Mouse (Mus musculus) forebrain, embryonic 14.5 days (tissue): ENCODE results near the gene Gja8. TPM values are rescaled to one million over a fixed set of nuclear protein-coding genes. Genes with fewer than 3 reads are reported as not detected.
A peak's percentile ranks its signal among the peaks of the same experiment; 100 is the strongest.

Experiments used
- ATAC-seq: fragments of 200-750 bp; cut with Nextera tagmentation; 2 replicates; pipeline ENCODE4 v1.8.0; 2017; ENCODE audit warnings: mild to moderate bottlenecking, moderate library complexity
- DNase-seq: peaks from one replicate; pipeline ENCODE4 v3.0.0-alpha.2; 2015; ENCODE audit warnings: low spot score
- H3K27ac ChIP-seq: fragments of 300-500 bp; sonication (generic); 2 replicates; pipeline ENCODE4 v1.5.1; 2014; ENCODE audit warnings: low read depth, mild to moderate bottlenecking, control low read depth, low read length, moderate library complexity
- H3K27me3 ChIP-seq: fragments of 300-500 bp; sonication (generic); replicated peaks from 2 replicates; pipeline ENCODE4 v1.6.1; 2014; ENCODE audit warnings: low read length, control low read depth, mixed read lengths; ENCODE audit not compliant: control insufficient read depth, insufficient read depth
- H3K36me3 ChIP-seq: fragments of 300-500 bp; sonication (generic); 2 replicates; pipeline ENCODE4 v1.6.1; 2014; ENCODE audit warnings: low read length, control low read depth; ENCODE audit not compliant: control insufficient read depth, insufficient read depth
- H3K4me1 ChIP-seq: fragments of 300-500 bp; sonication (generic); 2 replicates; pipeline ENCODE4 v1.6.1; 2014; ENCODE audit warnings: antibody characterized with exemption, low read length, control low read depth; ENCODE audit not compliant: control insufficient read depth, insufficient read depth
- H3K4me2 ChIP-seq: fragments of 300-500 bp; sonication (generic); 2 replicates; pipeline ENCODE4 v1.6.1; 2014; ENCODE audit warnings: mild to moderate bottlenecking, control low read depth, low read length
- H3K4me3 ChIP-seq: fragments of 300-500 bp; sonication (generic); 2 replicates; pipeline ENCODE4 v1.5.1; 2014; ENCODE audit warnings: low read depth, low read length, control low read depth
- H3K9ac ChIP-seq: fragments of 300-500 bp; sonication (generic); 2 replicates; pipeline ENCODE4 v1.6.1; 2014; ENCODE audit warnings: mild to moderate bottlenecking, low read length, control low read depth, moderate library complexity
- H3K9me3 ChIP-seq: fragments of 300-500 bp; sonication (generic); replicated peaks from 2 replicates; pipeline ENCODE4 v1.6.1; 2016; ENCODE audit warnings: low read length, control low read depth, mixed read lengths; ENCODE audit not compliant: control insufficient read depth
- WGBS: fragments of 180-500 bp; shearing (Covaris S2); extraction: QIAGEN DNeasy Blood & Tissue Kit; methylation state at CpG from one replicate; pipeline ENCODE4 v1.1.7; 2014; 5-methylcytosine and 5-hydroxymethylcytosine counted together
- polyA plus RNA-seq: library from polyadenylated mRNA; unstranded; fragments of >200 nt; fragmentation: Nextera tagmentation; extraction: Ambion mirVana; gene quantifications from 2 replicates; pipeline ENCODE4 v1.2.1, GENCODE M21; 2014

Gene Gja8
- polyA plus RNA-seq, 1 experiment from 2014 or later = not detected

DNA sequence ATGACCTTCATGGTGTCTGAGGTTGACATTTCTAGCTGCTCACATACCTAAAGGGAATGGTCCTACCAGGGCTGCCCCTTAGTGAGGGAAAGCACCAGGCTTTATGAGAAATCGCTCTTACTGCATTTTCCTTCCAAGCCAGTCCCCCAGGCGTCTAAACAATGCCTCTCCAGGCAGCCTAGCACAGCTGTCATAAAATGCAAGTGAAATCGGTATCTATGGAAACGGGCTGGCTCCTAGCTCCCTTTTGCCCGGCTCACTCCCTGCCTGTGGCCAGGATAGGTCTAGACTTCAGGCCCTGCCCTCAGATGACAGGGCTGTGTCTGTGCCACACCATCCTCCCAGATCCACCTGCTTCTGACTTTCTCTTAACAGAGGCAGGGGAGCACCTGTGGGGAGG is 11.8 kb upstream of the Gja8 start:
- Histone ChIP-seq H3K27me3 (no peaks in the 10 kb centered on the region), H3K27ac (no peak overlapping the region), H3K4me3 (no peak overlapping the region), H3K4me2 (no peak overlapping the region), H3K9me3 (no peaks in the 10 kb centered on the region), H3K4me1 (no peaks in the 10 kb centered on the region), H3K9ac (no peak overlapping the region; the same call in 1 of the 2 replicates), H3K36me3 (no peaks in the 10 kb centered on the region)
- ATAC-seq (peak; percentile 71; the same call in 1 of the 2 replicates), DNase-seq (peak; percentile 68)
- WGBS = 27% methylated on average over 5 of the region's 5 CpGs

GRCm38 (mm10) chr3:96936241-96936640 is 10.4 kb upstream of the Gja8 start:
- Histone ChIP-seq H3K4me1 (no peaks in the 10 kb centered on the region), H3K27me3 (no peaks in the 10 kb centered on the region), H3K9ac (no peak overlapping the region), H3K9me3 (no peaks in the 10 kb centered on the region), H3K36me3 (no peaks in the 10 kb centered on the region), H3K4me2 (no peak overlapping the region), H3K4me3 (no peak overlapping the region), H3K27ac (no peak overlapping the region)
- ATAC-seq (no peak), DNase-seq (peak; percentile 92)
- WGBS = 10% methylated on average over 6 of the region's 6 CpGs

GRCm38 (mm10) chr3:96931261-96931681 is 5.5 kb upstream of the Gja8 start:
- H3K4me3 ChIP-seq = no peak overlapping the region
- ATAC-seq (no peak), DNase-seq (peak; percentile 21)
- no peak overlapping the region for H3K27ac ChIP-seq
- H3K9ac ChIP-seq = no peak overlapping the region
- 3% methylated on average over 5 of the region's 5 CpGs for WGBS
- H3K9me3 ChIP-seq = no peaks in the 10 kb centered on the region
- peak overlapping the region; percentile 16; the same call in 1 of the 2 replicates for H3K4me2 ChIP-seq
- no peaks in the 10 kb centered on the region for H3K4me1 ChIP-seq
- H3K36me3 ChIP-seq = no peaks in the 10 kb centered on the region
- no peaks in the 10 kb centered on the region for H3K27me3 ChIP-seq

DNA sequence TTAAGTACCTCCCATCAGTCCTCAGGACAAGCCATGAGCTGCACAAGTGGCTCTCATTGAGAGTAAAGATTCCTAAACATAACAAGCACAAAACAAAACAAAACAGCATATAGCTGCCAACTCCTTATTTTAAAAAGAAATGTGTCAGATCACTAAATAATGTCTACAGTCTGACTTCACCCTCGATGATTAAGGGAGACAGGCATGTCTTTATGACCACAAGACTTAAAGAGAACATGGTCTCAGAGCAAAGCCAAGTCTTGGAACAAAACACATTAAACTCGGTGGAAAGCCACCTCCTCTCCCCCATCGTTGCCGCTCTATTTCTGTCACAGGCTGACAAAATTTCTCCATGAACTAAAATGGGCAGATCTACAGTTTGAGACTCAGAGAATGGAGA is 1.2 kb downstream of the Gja8 start:
- no peak overlapping the region for H3K4me2 ChIP-seq
- WGBS = 84% methylated on average over 4 of the region's 4 CpGs
- no peaks in the 10 kb centered on the region for H3K36me3 ChIP-seq
- H3K9me3 ChIP-seq = no peaks in the 10 kb centered on the region
- ATAC-seq (no peak), DNase-seq (no peak)
- H3K27me3 ChIP-seq = no peaks in the 10 kb centered on the region
- no peak overlapping the region for H3K4me3 ChIP-seq
- H3K9ac ChIP-seq = no peak overlapping the region
- H3K4me1 ChIP-seq = no peaks in the 10 kb centered on the region
- no peak overlapping the region for H3K27ac ChIP-seq

DNA sequence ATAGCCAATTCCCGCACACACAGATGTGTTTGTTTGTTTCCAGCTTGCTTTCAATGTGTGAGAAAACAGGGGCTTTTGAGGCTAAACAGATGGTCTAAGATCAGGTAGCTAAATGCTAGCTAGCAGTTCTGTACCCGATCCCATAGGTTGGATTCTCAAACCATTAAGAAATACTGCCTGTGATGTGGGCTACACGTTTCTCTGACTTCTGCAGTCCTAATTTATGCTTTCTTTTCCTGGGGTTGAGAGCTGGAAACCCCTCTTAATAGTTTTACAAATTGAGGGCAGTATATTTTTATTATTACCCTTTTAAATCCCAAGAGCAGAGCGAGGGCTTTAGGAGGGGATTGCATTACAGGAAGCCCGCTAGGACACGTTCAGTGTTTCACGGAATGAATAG is 4.8 kb downstream of the Gja8 start:
- H3K9me3 ChIP-seq = no peaks in the 10 kb centered on the region
- WGBS = 77% methylated on average over 7 of the region's 7 CpGs
- no peaks in the 10 kb centered on the region for H3K4me1 ChIP-seq
- DNase-seq (no peak), ATAC-seq (no peak)
- H3K9ac ChIP-seq = no peak overlapping the region
- no peak overlapping the region for H3K4me3 ChIP-seq
- H3K27ac ChIP-seq = no peak overlapping the region
- no peak overlapping the region for H3K4me2 ChIP-seq
- no peaks in the 10 kb centered on the region for H3K36me3 ChIP-seq
- H3K27me3 ChIP-seq = no peaks in the 10 kb centered on the region

- 50% methylated on average over 9 of the region's 9 CpGs for WGBS
- Histone ChIP-seq H3K36me3 (no peaks in the 10 kb centered on the region), H3K27me3 (0 out of 2 replicates have a peak, but pooled peaks cover 4% of the 10 kb centered on the region), H3K4me2 (peak overlapping the region; percentile 83), H3K4me1 (peaks cover 8% of the 10 kb centered on the region), H3K27ac (no peak overlapping the region), H3K9me3 (no peaks in the 10 kb centered on the region), H3K4me3 (peak overlapping the region; percentile 97), H3K9ac (peak overlapping the region; percentile 94)
- ATAC-seq (peak; percentile 18; the same call in 1 of the 2 replicates), DNase-seq (no peak)
Observed at GRCm38 (mm10) chr3:96905592-96905991, 20.2 kb downstream of the Gja8 start.

GRCm38 (mm10) chr3:96904851-96905541 is 20.8 kb downstream of the Gja8 start, which contains the start of gene Gpr89:
Gpr89 (minus strand) TSS chr3:96905346.
- 0 out of 2 replicates have a peak, but pooled peaks cover 4% of the 10 kb centered on the region for H3K27me3 ChIP-seq
- H3K27ac ChIP-seq = peak within 1 kb of the TSS; percentile 21; the same call in 1 of the 2 replicates
- no peaks in the 10 kb centered on the region for H3K36me3 ChIP-seq
- peak; percentile 94 for DNase-seq
- H3K4me2 ChIP-seq = peak within 1 kb of the TSS; percentile 83
- WGBS = under 1% methylated on average over 40 of the region's 40 CpGs
- peaks cover 8% of the 10 kb centered on the region for H3K4me1 ChIP-seq
- H3K4me3 ChIP-seq = peak within 1 kb of the TSS; percentile 97
- no peaks in the 10 kb centered on the region for H3K9me3 ChIP-seq
- ATAC-seq = peak; percentile 98
- H3K9ac ChIP-seq = peak within 1 kb of the TSS; percentile 94

DNA sequence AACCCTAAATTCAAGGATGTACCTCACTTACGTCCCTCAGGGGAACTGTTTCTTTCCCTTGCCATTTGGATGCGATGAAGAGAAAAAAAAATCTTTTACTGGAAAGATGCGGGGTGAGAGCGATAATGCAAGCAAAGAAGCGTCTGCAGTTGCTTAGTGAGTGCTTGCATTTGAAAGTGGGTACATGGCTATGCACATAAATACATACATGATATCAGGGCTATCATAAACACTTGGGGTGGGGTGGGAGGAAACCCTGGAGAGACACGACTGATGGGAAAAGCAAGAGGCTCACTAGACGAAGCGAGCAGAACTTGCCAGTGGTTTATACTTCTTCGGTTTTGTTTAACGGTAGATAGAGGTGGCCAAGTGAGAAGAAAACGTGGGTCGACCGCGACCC is 21.4 kb downstream of the Gja8 start, which contains the start of gene Gja5:
Gene Gja5, plus strand, starts transcription at position 301 of the 400 bp plus-strand sequence.
- no peaks in the 10 kb centered on the region for H3K36me3 ChIP-seq
- H3K4me2 ChIP-seq = peak within 1 kb of the TSS; percentile 83
- ATAC-seq (no peak), DNase-seq (no peak)
- peak within 1 kb of the TSS; percentile 21; the same call in 1 of the 2 replicates for H3K27ac ChIP-seq
- no peaks in the 10 kb centered on the region for H3K9me3 ChIP-seq
- peak within 1 kb of the TSS; percentile 97 for H3K4me3 ChIP-seq
- peaks cover 8% of the 10 kb centered on the region for H3K4me1 ChIP-seq
- H3K27me3 ChIP-seq = 0 out of 2 replicates have a peak, but pooled peaks cover 4% of the 10 kb centered on the region
- peak within 1 kb of the TSS; percentile 94 for H3K9ac ChIP-seq
- 13% methylated on average over 14 of the region's 14 CpGs for WGBS
